Mouse (Mus musculus): ENCODE measurements around the gene Rhbg. TPM values are rescaled to one million over a fixed set of nuclear protein-coding genes. Genes with fewer than 3 reads are reported as not detected.

The Rhbg gene
- total RNA-seq, 2 experiments from 2014 or later: not detected

GRCm38 (mm10) chr3:88197741-88198504 is 56.6 kb downstream of the Rhbg start:
- DNase-seq (ENCODE audit: extremely low spot score in 1 of 2, low spot score in 1 of 2): no peak

Small RNA genes within 50 kb of the gene (microRNA-seq; reads per million reads assigned to microRNA genes)
- 0 reads per million in 2 experiments for gene Gm25641
- 50.7 to 76.3 reads per million in 2 experiments for gene Mir3093
- 0 reads per million in 2 experiments for gene Mir9-1

Other genes with a start within 250 kb of the Rhbg start
- gene Hapln2, start 227.1 kb downstream of the Rhbg start, total RNA-seq (2021): 10 to 100 TPM in 1 of 2 experiments, 1 to 10 TPM in 1; 7.3 to 12.0 TPM
- 10 to 100 TPM; 14.9 to 15.7 TPM for gene Gpatch4, start 211.6 kb downstream of the Rhbg start, total RNA-seq (2021)
- gene Naxe, start 196.2 kb downstream of the Rhbg start, total RNA-seq (2021): 10 to 100 TPM; 80.8 to 84.2 TPM
- not detected for gene Ttc24, start 176.4 kb downstream of the Rhbg start, total RNA-seq (2021)
- under 1 TPM; 0.42 to 0.52 TPM for gene Iqgap3, start 172.7 kb downstream of the Rhbg start, total RNA-seq (2021)
- 100 to 1,000 TPM; 179 to 212 TPM for gene Mef2d, start 112.3 kb downstream of the Rhbg start, total RNA-seq (2021)
- not detected for gene Gm38392, start 32.5 kb upstream of the Rhbg start, total RNA-seq (2021)
- 10 to 100 TPM in 1 of 2 experiments, 1 to 10 TPM in 1; 3.2 to 10.5 TPM for gene Tsacc, start 42.3 kb upstream of the Rhbg start, total RNA-seq (2021)
- 100 to 1,000 TPM; 165 to 199 TPM for gene Cct3, start 42.4 kb upstream of the Rhbg start, total RNA-seq (2021)
- 10 to 100 TPM; 77.5 to 97.5 TPM for gene Glmp, start 70.3 kb upstream of the Rhbg start, total RNA-seq (2021)
- 1 to 10 TPM; 1.3 to 1.4 TPM for gene Tmem79, start 81.4 kb upstream of the Rhbg start, total RNA-seq (2021)
- 10 to 100 TPM; 63.7 to 71.6 TPM for gene Smg5, start 81.6 kb upstream of the Rhbg start, total RNA-seq (2021)
- gene Paqr6, start 109.9 kb upstream of the Rhbg start, total RNA-seq (2021): 10 to 100 TPM; 10.9 to 12.7 TPM
- under 1 TPM; 0.30 to 0.40 TPM for gene Bglap3, start 118.0 kb upstream of the Rhbg start, total RNA-seq (2021)
- gene Bglap2, start 124.0 kb upstream of the Rhbg start, total RNA-seq (2021): not detected
- gene Bglap, start 129.8 kb upstream of the Rhbg start, total RNA-seq (2021): 1 to 10 TPM in 1 of 2 experiments, not detected in 1; 1.3 TPM
- 1 to 10 TPM; 4.5 to 5.6 TPM for gene Pmf1, start 155.6 kb upstream of the Rhbg start, total RNA-seq (2021)
- 10 to 100 TPM; 74.3 to 75.8 TPM for gene Slc25a44, start 170.4 kb upstream of the Rhbg start, total RNA-seq (2021)
- gene Sema4a, start 206.5 kb upstream of the Rhbg start, total RNA-seq (2021): 10 to 100 TPM; 33.3 to 42.8 TPM